10 mouse cellular contexts compared by ENCODE assay signal in genomic region chr7:114281671-114282070, GRCm38 (mm10). TPM values are rescaled to one million over a fixed set of nuclear protein-coding genes. Genes with fewer than 3 reads are reported as not detected.
DNase-seq lines count a peak whose midpoint lies in the region; ATAC-seq and TF ChIP-seq lines count a peak whose summit lies in the region.
"Had no signal": no experiment of that assay in that cellular context is flagged by ENCODE, and none has a peak within 500 bp of the region (broad histone marks: within the 10 kb centered on the region; RNA-seq: fewer than 3 reads in every experiment).

No protein-coding gene starts in this region.

- no peaks in the 10 kb centered on the region for H3K27me3 ChIP-seq in hindbrain, postnatal 0 days (ENCODE audit: insufficient read depth, low read length)
- H3K27me3 ChIP-seq: embryonic facial prominence, embryonic 12.5 days; limb, embryonic 15.5 days had no signal

- no peak overlapping the region for H3K27ac ChIP-seq in hindbrain, postnatal 0 days
- H3K27ac ChIP-seq: embryonic facial prominence, embryonic 12.5 days; limb, embryonic 15.5 days had no signal

- intact Hi-C loops in gastrocnemius, postnatal 14 days (cut with DNase I; ENCODE audit: low total_unique reads), result no loop called here

- H3K9me3 ChIP-seq in hindbrain, postnatal 0 days (ENCODE audit: low read length), result no peaks in the 10 kb centered on the region
- H3K9me3 ChIP-seq: embryonic facial prominence, embryonic 12.5 days; limb, embryonic 15.5 days had no signal

- H3K4me3 ChIP-seq in hindbrain, postnatal 0 days (ENCODE audit: low read length), result no peak overlapping the region
- H3K4me3 ChIP-seq: embryonic facial prominence, embryonic 12.5 days; limb, embryonic 15.5 days had no signal

- 51% methylated on average over 3 of the region's 3 CpGs for WGBS in hindbrain, postnatal 0 days

- peak; percentile 75 for TF ChIP-seq CTCF in hindbrain, postnatal 0 days (IDR thresholded peaks at IDR 0.05; ENCODE audit: low read depth)

- H3K4me2 ChIP-seq in hindbrain, postnatal 0 days (ENCODE audit: low read depth, low read length), result no peak overlapping the region
- H3K4me2 ChIP-seq: embryonic facial prominence, embryonic 12.5 days; limb, embryonic 15.5 days had no signal

- peak; percentile 7 for DNase-seq in gastrocnemius, postnatal 14 days
- no peak for DNase-seq in gastrocnemius, postnatal 10 days
- DNase-seq in CD4-positive, CD25-positive, alpha-beta regulatory T cell, adult 2 months (ENCODE audit: low read depth, low spot score), result peak; percentile 83
- DNase-seq in ZHBTc4 (ENCODE audit: low read depth, low spot score), result peak; percentile 81
- DNase-seq in hindbrain, postnatal 0 days (ENCODE audit: low spot score), result peak; percentile 75
- DNase-seq in right cerebral cortex, postnatal 36 days (ENCODE audit: low spot score in 2 of 2), result no peak
- no peak for DNase-seq in frontal cortex, postnatal 36 days (ENCODE audit: low spot score in 2 of 2)

- no peaks in the 10 kb centered on the region for H3K4me1 ChIP-seq in hindbrain, postnatal 0 days (ENCODE audit: insufficient read depth, low read length)
- H3K4me1 ChIP-seq: embryonic facial prominence, embryonic 12.5 days had no signal

- peak; percentile 64; the same call in 1 of the 2 replicates for ATAC-seq in hindbrain, postnatal 0 days
- peak; percentile 99 for ATAC-seq in megakaryocyte progenitor cell, adult 5-6 weeks (replicated peaks; ENCODE audit: poor library complexity)

- H3K9ac ChIP-seq in hindbrain, postnatal 0 days (replicated peaks; ENCODE audit: low read length), result no peak overlapping the region
- H3K9ac ChIP-seq: embryonic facial prominence, embryonic 12.5 days; limb, embryonic 15.5 days had no signal

- no peaks in the 10 kb centered on the region for H3K36me3 ChIP-seq in hindbrain, postnatal 0 days (ENCODE audit: insufficient read depth, low read length)
- H3K36me3 ChIP-seq: embryonic facial prominence, embryonic 12.5 days; limb, embryonic 15.5 days had no signal

RNA-seq across cellular contexts. Expression of gene Psma1, which starts 5.8 kb away (rescaled TPM):
- total RNA-seq in gastrocnemius, postnatal 14 days (2021), result 10 to 100 TPM; 91.5 to 95.0 TPM
- total RNA-seq in gastrocnemius, postnatal 10 days (2021), result 100 to 1,000 TPM; 108 to 114 TPM
- total RNA-seq in hindbrain, postnatal 0 days (2014; rRNA removed), result 141 and 144 TPM in 2 replicates
- polyA plus RNA-seq in hindbrain, postnatal 0 days (2015; fragmentation: Nextera tagmentation; extraction: Ambion mirVana), result 331 and 342 TPM in 2 replicates
- 391 and 406 TPM in 2 replicates for total RNA-seq in megakaryocyte progenitor cell, adult 5-6 weeks (2015)
- 317 and 333 TPM in 2 replicates for total RNA-seq in megakaryocyte progenitor cell, adult 5-6 weeks (2017)

RNA-seq across cellular contexts. Expression of gene Copb1, which starts 27.2 kb away (rescaled TPM):
- total RNA-seq in gastrocnemius, postnatal 14 days (2021), result 10 to 100 TPM; 29.2 to 37.5 TPM
- total RNA-seq in gastrocnemius, postnatal 10 days (2021), result 10 to 100 TPM; 43.9 to 48.7 TPM
- 44.8 and 47.2 TPM in 2 replicates for total RNA-seq in hindbrain, postnatal 0 days (2014; rRNA removed)
- polyA plus RNA-seq in hindbrain, postnatal 0 days (2015; fragmentation: Nextera tagmentation; extraction: Ambion mirVana), result 66.3 and 69.9 TPM in 2 replicates
- total RNA-seq in megakaryocyte progenitor cell, adult 5-6 weeks (2015), result 159 and 184 TPM in 2 replicates
- 81.4 and 82.4 TPM in 2 replicates for total RNA-seq in megakaryocyte progenitor cell, adult 5-6 weeks (2017)

Comparison
In these comparisons a context has a peak if more than half of its experiments do, and no peak if none do; other contexts are left out.
1. DNase-seq: peak in gastrocnemius, postnatal 14 days (single experiment), CD4-positive, CD25-positive, alpha-beta regulatory T cell, adult 2 months (single experiment), ZHBTc4 (single experiment) and hindbrain, postnatal 0 days (single experiment); none in gastrocnemius, postnatal 10 days (single experiment), right cerebral cortex, postnatal 36 days (0 of 2) and frontal cortex, postnatal 36 days (0 of 2).